Mouse (Mus musculus) splenic B cell, adult 2 months (primary cell): ENCODE data around the gene Ccdc6.

Experiments
- DNase-seq: peaks from one replicate; pipeline ENCODE4 v3.0.0-alpha.2; 2011; ENCODE audit warnings: low read depth, low spot score
- H3K27me3 ChIP-seq: 2 replicates; pipeline ENCODE4 v1.6.1; 2012; ENCODE audit warnings: mild to moderate bottlenecking, low read length, moderate library complexity, mixed read lengths; ENCODE audit not compliant: control insufficient read depth, poor library complexity, insufficient read depth, severe bottlenecking
- H3K36me3 ChIP-seq: 2 replicates; pipeline ENCODE4 v1.6.1; 2012; ENCODE audit warnings: mild to moderate bottlenecking, low read length, moderate library complexity, mixed read lengths; ENCODE audit not compliant: control insufficient read depth, poor library complexity, insufficient read depth, severe bottlenecking

The Ccdc6 gene

GRCm38 (mm10) chr10:70080908-70081307 lies 16.0 kb upstream of the Ccdc6 start:
- DNase-seq: no peak
- Histone ChIP-seq H3K27me3 (no peaks in the 10 kb centered on the region), H3K36me3 (no peaks in the 10 kb centered on the region)

GRCm38 (mm10) chr10:70081564-70082175 lies 15.3 kb upstream of the Ccdc6 start:
- no peaks in the 10 kb centered on the region for H3K27me3 ChIP-seq
- DNase-seq: no peak

GRCm38 (mm10) chr10:70083241-70083640 lies 13.7 kb upstream of the Ccdc6 start:
- Histone ChIP-seq H3K36me3 (no peaks in the 10 kb centered on the region), H3K27me3 (no peaks in the 10 kb centered on the region)
- no peak for DNase-seq

More at GRCm38 (mm10) chr10:70081564-70082175, 15.3 kb upstream of the Ccdc6 start:
- H3K36me3 ChIP-seq: no peaks in the 10 kb centered on the region

GRCm38 (mm10) chr10:70085256-70085961 lies 11.5 kb upstream of the Ccdc6 start:
- no peak for DNase-seq
- Histone ChIP-seq H3K27me3 (no peaks in the 10 kb centered on the region), H3K36me3 (no peaks in the 10 kb centered on the region)

GRCm38 (mm10) chr10:70088788-70089187 lies 8.1 kb upstream of the Ccdc6 start:
- H3K27me3 ChIP-seq: no peaks in the 10 kb centered on the region
- no peaks in the 10 kb centered on the region for H3K36me3 ChIP-seq
- no peak for DNase-seq

GRCm38 (mm10) chr10:70091876-70092462 lies 5.0 kb upstream of the Ccdc6 start:
- Histone ChIP-seq H3K27me3 (no peaks in the 10 kb centered on the region), H3K36me3 (no peaks in the 10 kb centered on the region)
- DNase-seq: no peak

- H3K27me3 ChIP-seq: no peaks in the 10 kb centered on the region
- H3K36me3 ChIP-seq: no peaks in the 10 kb centered on the region
- no peak for DNase-seq
Observed at GRCm38 (mm10) chr10:70093782-70094181, 3.1 kb upstream of the Ccdc6 start.

- H3K27me3 ChIP-seq: no peaks in the 10 kb centered on the region
- peak; percentile 50 for DNase-seq
- H3K36me3 ChIP-seq: no peaks in the 10 kb centered on the region
Observed at GRCm38 (mm10) chr10:70095031-70095470, 1.9 kb upstream of the Ccdc6 start.

GRCm38 (mm10) chr10:70095506-70096270 lies 1.2 kb upstream of the Ccdc6 start:
- peak; percentile 37 for DNase-seq
- no peaks in the 10 kb centered on the region for H3K27me3 ChIP-seq
- H3K36me3 ChIP-seq: no peaks in the 10 kb centered on the region

GRCm38 (mm10) chr10:70097291-70097901 lies 475 bp downstream of the Ccdc6 start:
- H3K27me3 ChIP-seq: no peaks in the 10 kb centered on the region
- DNase-seq: peak; percentile 49

GRCm38 (mm10) chr10:70097911-70098569 lies 1.1 kb downstream of the Ccdc6 start:
- DNase-seq: peak; percentile 15

More at GRCm38 (mm10) chr10:70097291-70097901, 475 bp downstream of the Ccdc6 start:
- no peaks in the 10 kb centered on the region for H3K36me3 ChIP-seq

GRCm38 (mm10) chr10:70098626-70099025 lies 1.7 kb downstream of the Ccdc6 start:
- no peak for DNase-seq
- H3K27me3 ChIP-seq: no peaks in the 10 kb centered on the region
- no peaks in the 10 kb centered on the region for H3K36me3 ChIP-seq

More at GRCm38 (mm10) chr10:70097911-70098569, 1.1 kb downstream of the Ccdc6 start:
- Histone ChIP-seq H3K27me3 (no peaks in the 10 kb centered on the region), H3K36me3 (no peaks in the 10 kb centered on the region)

GRCm38 (mm10) chr10:70099052-70099451 lies 2.1 kb downstream of the Ccdc6 start:
- no peaks in the 10 kb centered on the region for H3K27me3 ChIP-seq
- no peaks in the 10 kb centered on the region for H3K36me3 ChIP-seq
- DNase-seq: no peak

- Histone ChIP-seq H3K27me3 (no peaks in the 10 kb centered on the region), H3K36me3 (0 out of 2 replicates have a peak, but pooled peaks cover 2% of the 10 kb centered on the region)
- DNase-seq: no peak
Observed at GRCm38 (mm10) chr10:70102086-70102485, 5.2 kb downstream of the Ccdc6 start.
